Mouse (Mus musculus) neutrophil, adult 5-6 weeks (primary cell): ENCODE results near the gene Scarf1. TPM values are rescaled to one million over a fixed set of nuclear protein-coding genes. Genes with fewer than 3 reads are reported as not detected.

Source experiments
- ATAC-seq: fragments of 151-379, 151-347 bp; 2 replicates; pipeline ENCODE4 v1.8.0; 2017; ENCODE audit warnings: mild to moderate bottlenecking, moderate TSS enrichment; ENCODE audit not compliant: insufficient number of reproducible peaks, poor library complexity, low FRiP score, severe bottlenecking; ENCODE audit errors: extremely low read depth
- total RNA-seq: library from RNA; stranded (forward); fragments of 200-1000 nt; gene quantifications from 2 replicates; pipeline ENCODE4 v1.2.3, GENCODE M21; 2017

The Scarf1 gene
- total RNA-seq: not detected in 2 replicates

DNA sequence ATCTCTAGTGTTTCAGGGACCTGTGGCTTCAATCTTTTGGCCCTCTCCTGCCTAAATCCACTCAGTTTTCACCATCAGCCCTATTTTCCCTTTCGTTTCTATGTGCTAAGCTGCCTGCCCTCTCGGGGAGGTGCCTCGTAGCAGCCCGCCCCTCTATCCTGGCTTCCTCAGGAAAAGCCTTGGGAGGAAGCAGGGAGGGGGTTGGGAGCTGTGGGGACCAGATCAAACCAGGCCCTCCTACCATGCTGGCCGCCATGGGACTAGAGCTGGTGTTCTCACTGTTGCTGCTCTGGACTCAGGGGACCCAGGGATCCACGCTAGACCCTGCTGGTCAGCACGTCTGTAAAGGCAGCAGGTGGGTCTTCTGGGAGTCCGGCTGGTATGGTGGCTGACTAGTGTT, at the start of gene Scarf1:
Gene Scarf1, plus strand, starts transcription at position 205 of the 400 bp plus-strand sequence.
- ATAC-seq: no peak

DNA sequence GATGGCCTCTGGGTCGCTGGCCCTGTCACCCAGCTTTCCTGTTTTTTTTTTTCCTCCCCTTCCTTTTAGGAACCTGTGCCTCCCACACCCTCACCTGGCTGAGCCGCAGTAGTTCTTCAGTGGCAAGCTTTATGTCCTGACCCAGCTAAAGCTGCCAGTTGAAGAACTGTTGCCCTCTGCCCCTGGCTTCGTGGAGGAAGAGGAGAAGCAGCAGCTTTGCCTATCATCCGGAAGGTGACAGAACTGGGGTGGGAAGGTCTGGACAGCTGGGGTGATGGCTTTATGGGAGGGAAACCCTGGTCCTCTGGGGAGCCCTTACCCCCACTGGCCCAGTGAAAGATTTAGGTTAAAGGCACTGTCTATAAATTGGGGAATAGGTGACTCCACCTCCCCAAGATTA, 49.7 kb upstream of the Scarf1 start:
- no peak for ATAC-seq

DNA sequence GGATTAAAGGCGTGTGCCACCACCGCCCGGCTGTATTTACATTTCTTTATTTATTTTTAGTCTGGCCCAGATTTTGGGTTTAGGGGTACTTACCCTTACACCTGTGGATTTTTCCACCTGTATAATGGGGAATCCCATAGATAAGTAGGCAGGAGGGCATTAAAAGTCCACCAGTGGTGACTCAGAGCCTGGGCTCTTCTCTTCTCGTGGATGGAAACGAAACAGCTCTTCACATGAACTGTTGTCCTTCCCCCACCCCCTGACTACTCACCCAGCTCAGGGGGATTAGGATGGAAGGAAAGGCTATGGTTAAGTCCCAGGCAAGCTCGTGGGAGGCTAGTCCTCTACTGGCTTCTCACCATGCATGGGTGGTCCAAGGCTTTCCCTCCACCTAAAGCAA, 48.9 kb upstream of the Scarf1 start:
- ATAC-seq: no peak

DNA sequence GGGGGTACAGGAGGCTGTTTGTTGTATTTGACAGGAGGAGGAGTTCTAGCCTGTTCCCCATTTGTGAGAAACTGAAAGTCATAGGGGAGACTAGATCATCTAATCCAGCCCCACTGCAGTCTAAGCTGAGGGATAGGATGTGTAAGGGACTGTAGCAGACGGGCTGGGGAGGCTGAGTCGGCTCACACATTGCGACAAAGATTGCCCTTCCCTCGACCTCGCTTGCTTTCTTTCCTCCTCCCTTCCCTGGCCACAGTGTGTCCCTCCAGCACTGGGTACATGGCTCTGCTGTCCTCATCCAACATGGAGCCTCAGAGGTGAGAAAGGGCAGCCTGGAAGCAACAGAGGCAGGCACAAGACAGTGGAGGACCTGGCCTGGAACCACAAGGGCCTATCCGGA, 48.3 kb upstream of the Scarf1 start:
- no peak for ATAC-seq

DNA sequence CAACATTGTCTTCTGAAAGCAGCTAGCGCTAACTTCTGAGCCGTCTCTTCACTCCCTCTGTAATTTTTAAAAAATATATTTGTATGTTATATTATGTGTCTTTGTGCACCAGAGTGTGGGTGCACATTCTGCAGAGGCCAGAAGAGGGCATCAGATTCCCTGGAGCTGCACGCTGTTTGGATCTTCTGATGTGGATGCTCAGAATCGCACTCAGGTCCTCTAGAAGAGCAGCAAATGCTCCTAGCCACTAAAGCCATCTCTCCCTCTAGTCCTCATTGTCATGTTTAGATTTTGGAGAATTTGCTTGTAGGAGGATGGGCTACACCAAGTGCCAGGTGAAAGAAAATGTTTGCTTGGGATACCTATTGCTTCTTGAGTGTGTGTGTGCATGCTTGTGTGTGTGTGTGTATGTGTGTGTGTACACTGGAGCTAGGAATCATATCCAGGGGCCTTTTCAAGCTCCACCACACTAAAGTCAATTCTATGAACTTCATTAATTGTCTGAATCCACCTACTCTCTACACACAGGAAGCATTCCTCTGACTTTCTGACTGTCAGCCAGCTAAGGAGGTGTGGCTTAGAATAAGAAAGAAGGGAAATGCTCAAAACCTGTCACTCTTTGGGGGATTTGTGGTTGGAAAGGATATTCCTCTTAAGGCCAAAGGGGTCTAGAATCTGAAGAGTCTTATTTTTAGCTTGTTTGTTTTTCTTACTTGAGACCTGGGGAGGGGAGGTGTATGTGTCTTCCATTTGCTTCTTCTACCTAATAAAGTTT, 46.4 kb upstream of the Scarf1 start:
- ATAC-seq: no peak

DNA sequence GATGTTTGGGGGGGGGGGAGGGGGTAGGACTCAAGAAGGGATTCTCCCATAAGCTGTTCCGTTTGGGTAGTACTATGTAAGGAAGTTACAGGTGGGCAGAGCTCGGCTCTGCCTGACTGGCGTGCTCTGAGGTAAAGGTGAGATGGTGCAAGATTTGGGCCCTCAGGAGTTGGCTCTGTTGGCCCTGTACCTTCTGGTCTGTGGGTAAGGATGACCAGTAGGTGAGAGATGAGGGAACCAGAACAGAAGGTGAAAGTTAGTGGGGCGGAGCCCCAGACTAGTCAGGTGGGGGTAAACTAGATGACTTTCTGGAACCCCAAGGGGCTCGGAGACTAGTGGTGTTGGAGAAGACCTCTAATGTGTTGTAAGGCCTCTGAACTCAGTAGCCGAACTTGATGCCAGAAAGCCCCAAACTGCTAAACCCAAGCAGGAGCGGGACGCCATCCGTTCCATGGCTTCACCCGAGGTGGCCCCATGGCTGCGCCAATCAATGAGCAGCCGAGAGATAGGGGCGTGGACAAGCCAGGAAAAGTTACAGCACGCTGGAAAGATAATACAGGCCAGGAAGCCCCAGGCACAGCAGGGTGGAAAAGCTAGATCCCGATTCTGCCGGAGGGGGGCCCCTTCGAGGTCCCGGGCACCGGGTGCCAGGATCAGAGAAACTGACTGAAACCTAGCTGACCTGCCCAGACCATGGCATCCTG, 45.7 kb upstream of the Scarf1 start:
- no peak for ATAC-seq

DNA sequence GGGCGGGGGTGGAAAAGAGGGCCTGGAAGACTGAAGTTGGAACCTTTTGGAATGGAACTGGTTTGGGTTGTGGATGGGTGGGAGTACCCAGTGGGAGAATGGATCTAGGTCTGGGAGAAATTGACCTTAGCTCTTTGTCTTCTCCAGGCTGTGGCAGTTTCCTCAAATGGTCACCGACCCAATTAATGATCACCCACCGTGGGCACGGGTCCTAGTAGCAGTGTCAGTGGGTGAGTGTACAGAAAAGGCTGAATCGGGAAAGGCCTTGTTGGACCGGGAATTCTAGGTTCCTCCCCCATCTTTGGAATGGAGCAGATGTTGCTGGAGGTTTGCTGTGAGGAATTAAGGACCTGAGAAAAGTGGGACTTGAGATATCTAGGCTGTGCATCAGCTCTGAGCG, 44.9 kb upstream of the Scarf1 start:
- ATAC-seq: no peak

DNA sequence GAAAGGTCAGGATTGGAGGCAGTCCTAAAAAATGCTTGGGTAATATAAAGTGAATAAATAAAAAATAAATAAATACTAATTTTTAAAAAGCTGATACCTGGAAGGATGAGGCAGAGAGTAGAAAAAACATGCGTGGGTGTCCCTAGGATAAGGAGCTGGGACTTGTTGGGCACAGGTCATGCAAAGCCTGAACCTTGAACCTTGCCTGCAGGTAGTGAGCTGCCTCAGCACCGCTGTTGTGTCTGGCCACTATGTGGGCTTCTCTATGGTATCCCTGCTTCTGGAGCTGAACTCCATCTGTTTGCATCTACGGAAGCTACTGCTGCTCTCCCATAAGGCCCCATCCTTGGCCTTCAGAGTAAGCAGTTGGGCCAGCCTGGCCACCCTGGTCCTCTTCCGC, 44.1 kb upstream of the Scarf1 start:
- no peak for ATAC-seq

DNA sequence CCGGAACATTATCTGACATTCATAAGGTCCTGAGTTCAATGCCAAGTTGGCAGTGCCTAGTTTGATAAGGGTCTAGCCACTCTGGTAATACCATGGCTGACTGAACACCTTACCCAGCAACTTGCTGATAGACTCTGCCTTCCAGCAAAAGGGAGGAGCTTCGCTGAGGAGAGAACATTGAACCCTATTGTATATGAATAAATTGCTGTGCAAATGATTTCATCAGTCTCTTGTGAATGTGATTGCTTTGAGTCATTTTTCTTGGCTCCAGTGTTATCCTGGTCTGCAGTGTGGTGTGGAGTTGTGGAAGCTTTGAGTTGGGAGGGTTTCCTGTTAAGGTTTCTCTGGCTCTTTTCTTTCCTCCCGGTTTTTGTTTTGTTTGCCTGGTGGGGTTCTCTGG, 42.7 kb upstream of the Scarf1 start:
- no peak for ATAC-seq

DNA sequence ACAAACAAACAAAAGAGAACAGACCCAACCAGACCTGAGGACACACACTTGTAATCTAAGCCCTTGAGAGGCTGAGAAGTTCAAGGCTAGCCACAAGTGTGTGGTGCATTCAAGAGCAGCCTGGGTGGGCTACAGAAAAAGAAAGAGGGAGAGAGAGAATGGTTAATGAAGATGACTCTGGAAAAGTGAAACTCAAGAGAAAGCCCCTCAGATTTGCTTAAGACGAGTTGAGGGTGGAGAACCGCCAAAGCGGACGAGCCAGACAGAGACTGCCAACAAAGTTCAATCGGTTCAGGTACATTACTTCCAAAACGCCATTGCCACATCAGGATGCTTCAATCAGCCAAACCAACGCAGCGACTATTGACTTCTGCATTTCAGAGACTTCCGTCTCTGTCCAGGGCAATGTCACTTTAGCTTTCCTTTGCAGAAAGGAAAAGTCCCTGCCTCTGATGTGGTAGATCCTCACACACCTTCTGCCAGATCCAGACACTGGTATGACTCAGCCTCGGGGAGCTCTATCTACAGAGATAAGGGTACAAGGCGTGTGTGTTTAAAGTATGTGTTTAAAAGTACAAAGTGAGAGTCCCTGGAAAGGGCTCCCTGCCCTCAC, 40.8 kb upstream of the Scarf1 start:
- peak; percentile 48; the same call in 1 of the 2 replicates for ATAC-seq

DNA sequence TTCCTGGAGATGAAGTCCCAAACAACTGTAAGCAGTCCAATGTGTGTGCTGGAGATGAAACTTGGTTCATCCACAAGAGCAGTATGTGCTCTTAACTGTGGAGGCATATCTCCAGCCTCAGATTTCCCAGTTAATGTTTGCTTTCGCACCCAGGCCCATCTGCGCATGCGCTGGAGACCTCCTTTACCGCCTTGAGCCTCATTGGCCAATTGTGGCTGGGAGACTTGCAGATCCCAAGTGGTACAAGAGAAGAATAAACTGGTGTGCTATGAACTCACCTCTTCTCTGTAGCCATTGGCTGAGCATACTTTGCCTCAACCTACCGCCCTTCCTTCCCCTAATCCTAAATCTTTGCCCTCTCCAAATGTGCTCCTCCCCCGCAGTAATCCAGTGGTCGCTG, 40.0 kb upstream of the Scarf1 start:
- ATAC-seq: no peak

DNA sequence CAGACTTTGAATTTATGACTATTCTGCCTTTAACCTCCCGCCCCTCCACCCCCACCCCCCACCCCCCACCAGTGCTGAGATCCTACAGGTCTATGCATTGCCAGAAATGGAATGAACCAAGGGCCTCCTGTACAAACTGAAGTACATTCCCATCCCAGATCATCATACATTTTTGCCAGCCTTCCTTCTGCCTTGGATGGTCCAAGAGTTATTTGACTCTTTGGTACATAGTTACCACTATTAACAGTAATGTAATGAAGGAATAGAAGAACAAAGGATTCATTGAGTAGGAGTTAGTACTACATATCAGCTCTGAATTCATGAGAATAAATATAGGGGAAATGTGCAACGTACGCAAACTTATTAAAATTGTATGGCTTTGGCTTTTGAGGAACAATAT, 27.1 kb upstream of the Scarf1 start:
- ATAC-seq: no peak

DNA sequence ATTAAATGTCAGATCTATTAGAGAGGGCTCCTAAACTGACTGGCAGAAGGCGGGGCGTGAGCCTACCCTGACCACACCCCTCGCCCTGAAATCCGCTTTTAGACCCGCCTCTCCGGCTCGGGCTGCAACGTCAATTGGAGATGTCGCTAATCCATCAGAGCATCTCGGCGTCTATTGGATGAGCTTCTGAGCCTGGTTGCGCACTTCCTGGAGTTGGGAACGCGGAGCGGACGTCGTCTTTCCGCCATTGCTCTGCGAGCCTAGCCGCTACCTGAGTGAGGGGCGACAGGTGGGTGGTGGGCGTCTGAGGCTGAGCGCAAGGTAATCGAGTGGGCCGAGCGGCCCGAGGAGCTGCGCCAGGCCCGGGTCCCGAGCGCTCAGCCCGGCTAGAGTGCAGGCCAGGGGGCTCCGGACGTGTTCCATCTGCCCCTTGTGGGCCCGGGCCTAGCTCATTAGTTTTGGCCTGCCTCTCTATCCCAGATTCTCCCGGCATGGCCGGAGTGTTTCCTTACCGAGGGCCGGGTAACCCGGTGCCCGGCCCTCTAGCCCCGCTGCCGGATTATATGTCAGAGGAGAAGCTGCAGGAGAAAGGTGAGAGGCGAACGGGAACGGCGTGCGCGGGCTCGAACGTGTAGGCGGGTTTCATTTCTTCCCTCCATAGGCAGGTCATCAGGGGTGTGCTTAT, 26.6 kb upstream of the Scarf1 start, which contains the start of gene Prpf8:
Gene Prpf8, plus strand, starts transcription at position 216 of the 685 bp plus-strand sequence.
- ATAC-seq: peak; percentile 100

DNA sequence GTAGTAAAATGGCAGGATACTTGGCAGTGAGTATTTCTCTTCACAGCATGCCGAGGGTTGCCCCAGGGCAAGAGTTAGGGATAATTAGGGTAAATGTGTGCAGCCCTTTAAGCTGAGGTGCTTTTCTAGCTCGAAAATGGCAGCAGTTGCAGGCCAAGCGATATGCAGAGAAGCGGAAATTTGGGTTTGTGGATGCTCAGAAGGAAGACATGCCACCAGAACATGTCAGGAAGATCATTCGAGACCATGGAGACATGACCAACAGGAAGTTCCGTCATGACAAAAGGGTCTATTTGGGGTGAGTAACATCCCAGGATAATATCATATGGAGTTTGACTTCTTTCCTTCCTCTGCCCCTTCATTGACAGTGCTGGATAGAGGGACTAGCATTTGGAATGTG, 25.8 kb upstream of the Scarf1 start:
- no peak for ATAC-seq

DNA sequence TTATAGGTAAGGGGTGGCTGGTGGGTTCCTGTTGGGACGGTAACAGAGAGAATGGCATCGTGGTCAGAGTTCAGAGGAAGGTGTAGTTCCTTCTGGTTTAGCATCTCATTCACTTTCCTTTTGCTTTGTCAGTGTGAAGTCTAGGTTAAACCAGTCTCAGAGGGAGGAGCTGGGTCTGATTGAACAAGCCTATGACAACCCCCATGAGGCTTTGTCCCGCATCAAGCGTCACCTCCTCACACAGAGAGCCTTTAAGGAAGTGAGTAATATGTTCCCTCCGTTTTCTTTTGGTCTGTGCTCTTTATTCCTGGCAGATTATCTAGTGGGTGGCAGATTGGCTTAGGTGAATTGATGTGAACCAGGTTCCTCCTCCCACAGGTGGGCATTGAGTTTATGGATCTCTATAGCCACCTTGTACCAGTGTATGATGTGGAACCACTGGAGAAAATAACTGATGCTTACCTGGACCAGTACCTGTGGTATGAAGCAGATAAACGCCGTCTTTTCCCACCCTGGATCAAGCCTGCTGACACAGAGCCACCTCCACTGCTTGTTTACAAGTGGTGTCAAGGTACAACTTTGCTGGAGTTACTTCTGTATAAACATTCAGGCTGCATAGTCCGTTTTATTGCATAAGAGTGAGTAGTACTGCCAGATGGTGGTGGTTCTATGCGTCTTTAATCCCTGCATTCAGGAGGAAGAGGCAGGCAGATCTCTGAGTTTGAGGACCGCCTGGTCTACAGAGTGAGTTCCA, 18.9 kb upstream of the Scarf1 start:
- no peak for ATAC-seq

DNA sequence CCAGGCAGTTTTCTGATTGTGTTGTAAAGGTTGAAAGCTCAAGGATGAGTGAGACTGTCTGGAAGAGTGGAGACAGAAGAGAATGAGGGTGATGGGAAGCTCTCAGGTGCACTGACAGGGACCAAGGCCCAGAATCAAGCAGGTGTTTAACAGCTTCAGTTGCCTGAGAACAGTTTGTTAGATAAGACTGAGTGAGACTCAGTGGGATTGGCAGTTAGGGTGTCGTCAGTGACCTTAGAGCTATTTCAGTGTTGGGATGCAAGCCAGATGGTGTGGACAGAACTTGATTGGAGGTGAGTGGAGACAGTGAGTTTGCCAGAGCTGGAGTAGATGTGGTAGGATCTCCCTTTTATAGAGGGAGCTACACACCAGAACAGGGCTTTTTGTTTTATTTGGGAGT, 15.2 kb upstream of the Scarf1 start:
- ATAC-seq: no peak

DNA sequence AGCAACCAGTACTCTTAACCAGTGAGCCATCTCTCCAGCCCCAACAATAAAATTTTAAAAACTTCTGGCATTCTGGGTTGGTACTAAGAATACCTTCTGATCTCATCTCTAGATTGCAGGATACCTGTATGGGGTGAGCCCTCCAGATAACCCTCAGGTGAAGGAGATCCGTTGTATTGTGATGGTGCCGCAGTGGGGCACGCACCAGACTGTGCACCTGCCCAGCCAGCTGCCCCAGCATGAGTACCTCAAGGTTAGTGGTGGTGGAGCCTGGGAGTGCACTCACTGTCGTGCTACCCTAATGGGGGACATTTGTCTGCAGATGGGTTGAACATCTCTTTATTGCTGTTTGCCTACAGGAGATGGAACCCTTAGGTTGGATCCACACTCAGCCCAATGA, 5.2 kb upstream of the Scarf1 start:
- no peak for ATAC-seq

DNA sequence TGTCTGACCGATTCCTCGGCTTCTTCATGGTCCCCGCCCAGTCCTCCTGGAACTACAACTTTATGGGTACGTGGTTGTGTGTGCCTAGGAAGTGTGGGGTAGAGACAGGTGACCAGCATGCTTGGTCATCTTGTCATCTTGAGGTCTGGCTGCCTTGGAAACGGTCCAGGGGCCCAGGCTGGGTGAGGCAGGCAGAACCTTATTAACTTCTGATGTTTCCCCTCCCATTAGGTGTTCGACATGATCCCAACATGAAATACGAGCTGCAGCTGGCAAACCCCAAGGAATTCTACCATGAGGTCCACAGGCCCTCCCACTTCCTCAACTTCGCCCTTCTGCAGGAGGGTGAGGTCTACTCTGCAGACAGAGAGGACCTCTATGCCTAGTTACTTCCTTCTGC, 4.4 kb upstream of the Scarf1 start:
- no peak for ATAC-seq
